Mouse (Mus musculus) adipocyte (in vitro differentiated cells): ENCODE data around the gene Gabrb1.

Experiments
- DNase-seq: peaks from one replicate; pipeline ENCODE4 v3.0.0-alpha.2; 2016; ENCODE audit warnings: low spot score

Gene Gabrb1

GRCm38 (mm10) chr5:71657482-71658114 lies at the start of gene Gabrb1:
Gene Gabrb1 (plus strand): TSS chr5:71658113.
- DNase-seq: no peak

GRCm38 (mm10) chr5:71608735-71609134 lies 49.2 kb upstream of the Gabrb1 start:
- no peak for DNase-seq

GRCm38 (mm10) chr5:71614311-71614710 lies 43.6 kb upstream of the Gabrb1 start:
- no peak for DNase-seq

GRCm38 (mm10) chr5:71616734-71617133 lies 41.2 kb upstream of the Gabrb1 start:
- DNase-seq: no peak

GRCm38 (mm10) chr5:71627820-71628219 lies 30.1 kb upstream of the Gabrb1 start:
- DNase-seq: no peak

- DNase-seq: no peak
Measured at GRCm38 (mm10) chr5:71639804-71640203, 18.1 kb upstream of the Gabrb1 start.

GRCm38 (mm10) chr5:71648108-71648507 lies 9.8 kb upstream of the Gabrb1 start:
- DNase-seq: no peak

- DNase-seq: no peak
Measured at GRCm38 (mm10) chr5:71654056-71654455, 3.9 kb upstream of the Gabrb1 start.

GRCm38 (mm10) chr5:71656771-71657170 lies 1.1 kb upstream of the Gabrb1 start:
- no peak for DNase-seq

GRCm38 (mm10) chr5:71658115-71658497 lies 193 bp downstream of the Gabrb1 start, which contains the start of gene Gabra4:
Gene Gabra4 (minus strand): TSS chr5:71658308.
- no peak for DNase-seq

- no peak for DNase-seq
Measured at GRCm38 (mm10) chr5:71665593-71665992, 7.7 kb downstream of the Gabrb1 start.

GRCm38 (mm10) chr5:71699696-71700467 lies 42.0 kb downstream of the Gabrb1 start:
- DNase-seq: no peak

GRCm38 (mm10) chr5:71700468-71701272 lies 42.8 kb downstream of the Gabrb1 start:
- no peak for DNase-seq

- DNase-seq: no peak
Measured at GRCm38 (mm10) chr5:71701273-71701614, 43.3 kb downstream of the Gabrb1 start.

GRCm38 (mm10) chr5:71732931-71733792 lies 75.2 kb downstream of the Gabrb1 start:
- no peak for DNase-seq

GRCm38 (mm10) chr5:71747411-71747810 lies 89.5 kb downstream of the Gabrb1 start:
- DNase-seq: no peak

- DNase-seq: no peak
Measured at GRCm38 (mm10) chr5:71753966-71754365, 96.1 kb downstream of the Gabrb1 start.

GRCm38 (mm10) chr5:71761105-71761504 lies 103.2 kb downstream of the Gabrb1 start:
- DNase-seq: no peak

GRCm38 (mm10) chr5:71781514-71782179 lies 123.7 kb downstream of the Gabrb1 start:
- no peak for DNase-seq

GRCm38 (mm10) chr5:71822862-71823261 lies 164.9 kb downstream of the Gabrb1 start:
- no peak for DNase-seq

- DNase-seq: no peak
Measured at GRCm38 (mm10) chr5:71828342-71828741, 170.4 kb downstream of the Gabrb1 start.
